Mouse (Mus musculus): ENCODE results near the gene Vmn2r69. TPM values are rescaled to one million over a fixed set of nuclear protein-coding genes. Genes with fewer than 3 reads are reported as not detected.

Vmn2r69 gene
- total RNA-seq (2021): not detected
- long read RNA-seq, experiment 1: 0 reads
- long read RNA-seq, experiment 2: 0 reads

GRCm38 (mm10) chr7:85415820-85416219, at the start of gene Vmn2r69:
Vmn2r69 (minus strand) TSS chr7:85415920.
- intact Hi-C loops (cut with DNase I): no loop called here
- no peak for DNase-seq

Other genes starting within 250 kb of the Vmn2r69 start
- not detected for gene Vmn2r68, start 178.1 kb downstream of the Vmn2r69 start, total RNA-seq (2021)
- not detected for gene Vmn2r71, start 147.2 kb upstream of the Vmn2r69 start, total RNA-seq (2021)
- not detected for gene Vmn2r70, start 153.3 kb upstream of the Vmn2r69 start, total RNA-seq (2021)

All from gastrocnemius, postnatal 36 days (tissue).